23 mouse cellular contexts compared by ENCODE assay signal in genomic region chr6:64490313-64491067, GRCm38 (mm10).
DNase-seq lines count a peak whose midpoint lies in the region; ATAC-seq lines count a peak whose summit lies in the region.
"Had no signal": no experiment of that assay in that cellular context is flagged by ENCODE, and none has a peak within 500 bp of the region (broad histone marks: within the 10 kb centered on the region; RNA-seq: fewer than 3 reads in every experiment).

No protein-coding gene starts in this region.

- no peaks in the 10 kb centered on the region for H3K9me3 ChIP-seq in forebrain, embryonic 15.5 days
- H3K9me3 ChIP-seq in forebrain, embryonic 10.5 days, result no peaks in the 10 kb centered on the region
- no peaks in the 10 kb centered on the region for H3K9me3 ChIP-seq in neural tube, embryonic 12.5 days
- no peaks in the 10 kb centered on the region for H3K9me3 ChIP-seq in midbrain, embryonic 14.5 days (ENCODE audit: control insufficient read depth, low read length)
- no peaks in the 10 kb centered on the region for H3K9me3 ChIP-seq in heart, embryonic 11.5 days (replicated peaks; ENCODE audit: control insufficient read depth, low read length)
- H3K9me3 ChIP-seq: embryonic facial prominence, embryonic 15.5 days; limb, embryonic 12.5 days; liver, embryonic 13.5 days; lung, embryonic 15.5 days; stomach, embryonic 15.5 days had no signal

- ATAC-seq in forebrain, embryonic 15.5 days (replicated peaks), result peak; percentile 68
- 0 out of 2 replicates have a peak, but pooled peaks have one; percentile 50 for ATAC-seq in neural tube, embryonic 12.5 days (ENCODE audit: low FRiP score, low read depth)
- ATAC-seq in midbrain, embryonic 14.5 days (ENCODE audit: low FRiP score, low TSS enrichment), result no peak
- no peak for ATAC-seq in heart, embryonic 11.5 days (replicated peaks; ENCODE audit: insufficient number of reproducible peaks, low FRiP score, low TSS enrichment)

- no peaks in the 10 kb centered on the region for H3K36me3 ChIP-seq in forebrain, embryonic 15.5 days
- no peaks in the 10 kb centered on the region for H3K36me3 ChIP-seq in forebrain, embryonic 10.5 days (replicated peaks)
- H3K36me3 ChIP-seq in neural tube, embryonic 12.5 days, result no peaks in the 10 kb centered on the region
- H3K36me3 ChIP-seq in midbrain, embryonic 14.5 days (ENCODE audit: control insufficient read depth, insufficient read depth, low read length), result no peaks in the 10 kb centered on the region
- H3K36me3 ChIP-seq in heart, embryonic 11.5 days (ENCODE audit: control insufficient read depth, insufficient read depth, low read length), result no peaks in the 10 kb centered on the region
- H3K36me3 ChIP-seq: embryonic facial prominence, embryonic 15.5 days; limb, embryonic 12.5 days; liver, embryonic 13.5 days; lung, embryonic 15.5 days; stomach, embryonic 15.5 days had no signal

- no peaks in the 10 kb centered on the region for H3K27me3 ChIP-seq in forebrain, embryonic 15.5 days
- no peaks in the 10 kb centered on the region for H3K27me3 ChIP-seq in forebrain, embryonic 10.5 days (ENCODE audit: poor library complexity, severe bottlenecking)
- H3K27me3 ChIP-seq in neural tube, embryonic 12.5 days (replicated peaks), result no peaks in the 10 kb centered on the region
- no peaks in the 10 kb centered on the region for H3K27me3 ChIP-seq in midbrain, embryonic 14.5 days (ENCODE audit: control insufficient read depth, insufficient read depth, low read length)
- no peaks in the 10 kb centered on the region for H3K27me3 ChIP-seq in heart, embryonic 11.5 days (ENCODE audit: control insufficient read depth, insufficient read depth, low read length)
- H3K27me3 ChIP-seq: embryonic facial prominence, embryonic 15.5 days; limb, embryonic 12.5 days; liver, embryonic 13.5 days; lung, embryonic 15.5 days; stomach, embryonic 15.5 days had no signal

- no peaks in the 10 kb centered on the region for H3K4me1 ChIP-seq in forebrain, embryonic 15.5 days
- H3K4me1 ChIP-seq in forebrain, embryonic 10.5 days, result no peaks in the 10 kb centered on the region
- H3K4me1 ChIP-seq in neural tube, embryonic 12.5 days, result no peaks in the 10 kb centered on the region
- H3K4me1 ChIP-seq in midbrain, embryonic 14.5 days (ENCODE audit: control insufficient read depth, insufficient read depth, low read length), result no peaks in the 10 kb centered on the region
- no peaks in the 10 kb centered on the region for H3K4me1 ChIP-seq in heart, embryonic 11.5 days (ENCODE audit: control insufficient read depth, insufficient read depth, low read length)
- H3K4me1 ChIP-seq: embryonic facial prominence, embryonic 15.5 days; limb, embryonic 12.5 days; liver, embryonic 13.5 days; lung, embryonic 15.5 days; stomach, embryonic 15.5 days had no signal

- H3K9ac ChIP-seq in forebrain, embryonic 15.5 days (replicated peaks), result no peak overlapping the region
- H3K9ac ChIP-seq in neural tube, embryonic 12.5 days, result no peak overlapping the region
- H3K9ac ChIP-seq in midbrain, embryonic 14.5 days (replicated peaks; ENCODE audit: low read length), result no peak overlapping the region
- H3K9ac ChIP-seq in heart, embryonic 11.5 days (ENCODE audit: low read depth, low read length), result no peak overlapping the region
- H3K9ac ChIP-seq: embryonic facial prominence, embryonic 15.5 days; limb, embryonic 12.5 days; liver, embryonic 13.5 days; lung, embryonic 15.5 days; stomach, embryonic 15.5 days had no signal

- H3K27ac ChIP-seq in forebrain, embryonic 15.5 days (replicated peaks), result no peak overlapping the region
- no peak overlapping the region for H3K27ac ChIP-seq in forebrain, embryonic 10.5 days
- no peak overlapping the region for H3K27ac ChIP-seq in neural tube, embryonic 12.5 days
- H3K27ac ChIP-seq in midbrain, embryonic 14.5 days (replicated peaks; ENCODE audit: low read depth, low read length), result no peak overlapping the region
- H3K27ac ChIP-seq in heart, embryonic 11.5 days (ENCODE audit: low read depth, low read length), result no peak overlapping the region
- H3K27ac ChIP-seq: embryonic facial prominence, embryonic 15.5 days; heart, adult 2 months; left cerebral cortex, adult 2 months; limb, embryonic 12.5 days; liver, embryonic 13.5 days; lung, embryonic 15.5 days; stomach, embryonic 15.5 days had no signal

- no peak overlapping the region for H3K4me2 ChIP-seq in forebrain, embryonic 15.5 days (replicated peaks)
- H3K4me2 ChIP-seq in neural tube, embryonic 12.5 days (replicated peaks), result no peak overlapping the region
- H3K4me2 ChIP-seq in midbrain, embryonic 14.5 days (ENCODE audit: low read length), result no peak overlapping the region
- no peak overlapping the region for H3K4me2 ChIP-seq in heart, embryonic 11.5 days
- H3K4me2 ChIP-seq: embryonic facial prominence, embryonic 15.5 days; limb, embryonic 12.5 days; liver, embryonic 13.5 days; lung, embryonic 15.5 days; stomach, embryonic 15.5 days had no signal

- no peak overlapping the region for H3K4me3 ChIP-seq in forebrain, embryonic 15.5 days
- H3K4me3 ChIP-seq in forebrain, embryonic 10.5 days, result no peak overlapping the region
- H3K4me3 ChIP-seq in neural tube, embryonic 12.5 days, result no peak overlapping the region
- no peak overlapping the region for H3K4me3 ChIP-seq in midbrain, embryonic 14.5 days (replicated peaks; ENCODE audit: low read depth, low read length)
- no peak overlapping the region for H3K4me3 ChIP-seq in heart, embryonic 11.5 days (ENCODE audit: low read depth, low read length)
- H3K4me3 ChIP-seq: embryonic facial prominence, embryonic 15.5 days; heart, adult 2 months; left cerebral cortex, adult 2 months; limb, embryonic 12.5 days; liver, embryonic 13.5 days; lung, embryonic 15.5 days; stomach, embryonic 15.5 days had no signal

- no peak for DNase-seq in forebrain, embryonic 10.5 days (ENCODE audit: extremely low spot score, low spot score)
- no peak for DNase-seq in neural tube, embryonic 10.5 days (ENCODE audit: extremely low spot score, low spot score)
- peak; percentile 51 for DNase-seq in midbrain, embryonic 14.5 days
- no peak for DNase-seq in gastrocnemius, adult 8-10 months (ENCODE audit: low spot score in 2 of 2)
- DNase-seq in spleen, postnatal 4 days (ENCODE audit: low spot score in 2 of 2), result no peak
- DNase-seq: adrenal gland, postnatal 36 days; B cell, adult 2 months; cerebellum, adult 9-11 months; gastrocnemius, postnatal 14 days; heart, adult 2 months; kidney, adult 2 months; kidney, postnatal 4 days; liver, embryonic 13.5 days; right cerebral cortex, adult 18-20 months; spleen, adult 18-20 months had no signal

- 59% methylated on average over 4 of the region's 4 CpGs for WGBS in forebrain, embryonic 15.5 days
- 75% methylated on average over 4 of the region's 4 CpGs for WGBS in forebrain, embryonic 10.5 days
- 63% methylated on average over 4 of the region's 4 CpGs for WGBS in neural tube, embryonic 12.5 days
- 63% methylated on average over 4 of the region's 4 CpGs for WGBS in midbrain, embryonic 14.5 days
- 64% methylated on average over 4 of the region's 4 CpGs for WGBS in heart, embryonic 11.5 days (ENCODE audit: insufficient replicate concordance)

Comparison
In these comparisons a context has a peak if more than half of its experiments do, and no peak if none do; other contexts are left out.
1. ATAC-seq: peak in forebrain, embryonic 15.5 days (single experiment) and neural tube, embryonic 12.5 days (single experiment); none in midbrain, embryonic 14.5 days (single experiment) and heart, embryonic 11.5 days (single experiment).